Mouse (Mus musculus): Measurements from ENCODE around the gene Efcab7. TPM values are rescaled to one million over a fixed set of nuclear protein-coding genes. Genes with fewer than 3 reads are reported as not detected.

Gene Efcab7
- total RNA-seq (2014; rRNA removed) (9.8 and 112 TPM in 2 replicates), polyA plus RNA-seq (2015; fragmentation: Nextera tagmentation; extraction: Ambion mirVana) (9.2 and 10.3 TPM in 2 replicates)

DNA sequence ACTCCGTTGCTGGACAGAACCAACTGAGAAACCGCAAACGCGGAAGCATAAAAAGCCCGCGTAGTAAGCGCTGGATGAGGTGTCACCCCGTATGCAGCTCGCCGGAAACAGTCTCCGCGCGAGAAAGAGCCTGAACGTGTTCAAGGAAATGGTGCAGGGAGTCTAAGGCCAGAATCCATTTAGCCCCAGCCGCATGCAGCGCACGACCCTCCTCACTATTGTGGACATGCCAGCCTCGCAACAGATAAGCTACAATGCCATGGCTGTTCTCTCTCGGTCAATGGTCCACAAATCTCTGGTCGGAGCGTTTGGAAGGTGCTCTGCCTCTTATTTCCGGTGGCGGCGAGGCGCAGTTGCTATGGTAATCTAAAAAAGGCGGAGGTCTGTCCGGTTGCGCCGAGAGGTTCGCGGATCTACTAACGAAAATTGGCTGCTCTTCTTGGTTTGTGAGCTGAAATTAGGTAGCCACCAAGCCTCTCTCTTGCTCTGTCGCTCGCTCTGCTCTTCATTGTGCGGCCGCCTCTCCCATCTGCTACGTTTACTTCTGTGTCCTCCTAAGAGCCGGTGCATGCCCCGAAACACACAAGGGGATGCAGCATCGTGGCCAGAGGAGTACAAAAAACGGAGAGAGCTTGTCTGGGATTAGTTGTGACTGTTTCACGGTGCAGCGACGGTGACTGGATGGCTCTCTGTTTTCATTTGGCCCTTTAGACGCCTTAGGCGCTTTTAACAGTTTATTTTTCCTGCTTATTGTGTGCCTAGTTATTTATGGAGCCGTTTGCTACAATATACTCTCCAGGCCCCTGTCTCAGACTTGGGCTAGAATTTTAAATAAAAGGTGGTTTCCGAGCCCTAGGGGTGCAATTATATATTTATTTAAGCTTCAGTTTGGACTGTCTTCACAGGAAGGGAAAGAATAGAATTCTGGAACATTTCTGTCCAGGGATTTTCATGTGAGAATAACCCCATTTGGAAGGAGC, at the start of gene Efcab7:
Gene Efcab7 (plus strand): TSS at position 105 of the 980 bp plus-strand sequence.
- ATAC-seq (peak; percentile 94), DNase-seq (ENCODE audit: low spot score) (peak; percentile 94)
- under 1% methylated on average over 48 of the region's 48 CpGs for WGBS
- peaks cover 4% of the 10 kb centered on the region; the same call in 1 of the 2 replicates for H3K4me1 ChIP-seq (ENCODE audit: insufficient read depth, low read length)
- no peak for TF ChIP-seq CTCF (IDR thresholded peaks at IDR 0.05; ENCODE audit: low read depth)
- peak within 1 kb of the TSS; percentile 81 for H3K4me3 ChIP-seq (ENCODE audit: low read length)
- no peaks in the 10 kb centered on the region for H3K36me3 ChIP-seq (ENCODE audit: insufficient read depth, low read length)
- peak within 1 kb of the TSS; percentile 75 for H3K9ac ChIP-seq (replicated peaks; ENCODE audit: low read length)
- no peaks in the 10 kb centered on the region for H3K27me3 ChIP-seq (ENCODE audit: insufficient read depth, low read length)
- peak within 1 kb of the TSS; percentile 98 for H3K27ac ChIP-seq
- no peaks in the 10 kb centered on the region for H3K9me3 ChIP-seq (ENCODE audit: low read length)
- peak within 1 kb of the TSS; percentile 85 for H3K4me2 ChIP-seq (ENCODE audit: low read depth, low read length)

DNA sequence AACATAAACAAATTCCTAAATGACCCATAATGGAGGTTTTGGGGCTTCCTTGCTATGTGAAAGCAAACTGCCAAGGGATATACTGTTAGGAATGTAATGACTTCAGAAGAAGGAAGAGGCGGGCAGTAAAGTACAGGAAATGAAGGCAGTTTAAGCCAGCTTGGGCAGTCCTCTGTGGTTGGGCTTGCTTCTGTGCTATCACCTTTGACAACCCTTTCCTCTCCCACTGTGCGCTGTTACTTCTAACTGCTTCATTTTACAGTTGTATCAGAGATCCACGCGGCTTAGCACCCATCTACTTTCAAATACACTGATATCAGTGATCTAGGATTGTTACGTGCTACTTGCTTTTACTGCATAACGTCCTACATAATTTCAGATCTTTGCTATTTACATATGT, 36.6 kb upstream of the Efcab7 start:
- H3K27me3 ChIP-seq (ENCODE audit: insufficient read depth, low read length), result no peaks in the 10 kb centered on the region
- no peaks in the 10 kb centered on the region for H3K9me3 ChIP-seq (ENCODE audit: low read length)
- no peak for TF ChIP-seq CTCF (IDR thresholded peaks at IDR 0.05; ENCODE audit: low read depth)
- DNase-seq (ENCODE audit: low spot score), result no peak
- H3K36me3 ChIP-seq (ENCODE audit: insufficient read depth, low read length), result no peaks in the 10 kb centered on the region
- H3K4me1 ChIP-seq (ENCODE audit: insufficient read depth, low read length), result no peaks in the 10 kb centered on the region
- H3K4me3 ChIP-seq (ENCODE audit: low read length), result no peak overlapping the region
- no peak for ATAC-seq
- no peak overlapping the region for H3K9ac ChIP-seq (replicated peaks; ENCODE audit: low read length)
- no peak overlapping the region for H3K4me2 ChIP-seq (ENCODE audit: low read depth, low read length)
- H3K27ac ChIP-seq, result no peak overlapping the region
- WGBS, result 93% methylated on average over 6 of the region's 6 CpGs

DNA sequence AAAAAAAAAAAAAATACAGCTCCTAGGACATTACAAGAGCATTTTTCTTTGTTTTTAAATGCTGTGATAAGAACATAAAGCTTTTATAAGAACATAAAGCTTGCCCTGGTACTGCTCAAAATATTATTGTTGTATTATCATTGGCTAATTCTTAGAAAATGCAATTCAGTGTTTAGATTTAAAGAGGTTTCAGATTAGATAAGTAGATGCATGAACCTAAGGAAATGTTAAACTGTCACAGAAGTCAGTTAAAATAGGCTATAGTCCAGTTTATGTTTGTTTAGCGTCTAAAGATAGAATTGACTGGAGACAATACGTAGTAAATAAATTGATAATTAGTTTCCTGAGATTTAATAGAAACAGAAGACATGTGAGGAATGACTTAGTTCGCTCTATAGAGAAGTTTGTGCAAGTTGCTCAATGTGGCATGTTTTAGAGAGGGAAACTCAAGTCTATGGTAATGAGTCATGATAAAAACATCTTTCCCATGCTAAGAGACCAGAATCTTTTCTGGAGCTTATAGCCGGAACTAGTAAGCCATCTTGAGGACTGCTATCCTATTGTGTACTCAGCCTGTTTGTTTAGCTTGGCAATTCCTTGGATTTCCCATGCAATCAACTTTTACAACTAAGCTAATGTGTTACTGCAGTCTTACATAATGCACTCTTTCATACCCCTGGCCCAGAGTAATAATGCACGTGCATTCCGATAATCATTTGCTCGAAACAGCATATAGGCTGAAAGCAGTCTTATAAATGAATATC, 12.1 kb upstream of the Efcab7 start:
- no peaks in the 10 kb centered on the region for H3K27me3 ChIP-seq (ENCODE audit: insufficient read depth, low read length)
- H3K27ac ChIP-seq, result no peak overlapping the region
- DNase-seq (ENCODE audit: low spot score), result no peak
- no peak overlapping the region for H3K4me3 ChIP-seq (ENCODE audit: low read length)
- H3K4me2 ChIP-seq (ENCODE audit: low read depth, low read length), result no peak overlapping the region
- no peak for TF ChIP-seq CTCF (IDR thresholded peaks at IDR 0.05; ENCODE audit: low read depth)
- H3K9me3 ChIP-seq (ENCODE audit: low read length), result no peaks in the 10 kb centered on the region
- H3K9ac ChIP-seq (replicated peaks; ENCODE audit: low read length), result no peak overlapping the region
- no peaks in the 10 kb centered on the region for H3K4me1 ChIP-seq (ENCODE audit: insufficient read depth, low read length)
- 89% methylated on average over 7 of the region's 7 CpGs for WGBS
- ATAC-seq, result no peak
- no peaks in the 10 kb centered on the region for H3K36me3 ChIP-seq (ENCODE audit: insufficient read depth, low read length)

DNA sequence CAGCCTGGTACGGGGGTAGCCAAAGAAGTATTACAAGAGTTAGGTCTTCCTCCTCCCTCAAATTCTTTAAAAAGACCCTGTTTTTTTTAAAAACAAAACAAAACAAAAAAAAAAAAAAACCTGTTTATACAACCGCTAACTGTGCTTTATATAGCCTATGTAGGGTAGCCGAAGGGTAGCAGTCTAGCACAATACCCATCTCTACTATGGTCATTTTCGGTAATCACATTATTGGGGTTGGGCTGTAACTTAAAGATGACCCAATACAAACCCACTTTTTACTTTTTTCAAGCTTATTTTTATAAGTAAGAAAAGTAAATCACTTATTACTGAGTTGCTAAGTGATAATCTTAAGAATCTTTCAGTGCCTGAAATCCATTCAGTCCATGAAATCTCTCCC, 661 bp upstream of the Efcab7 start:
- Histone ChIP-seq H3K9ac (replicated peaks; ENCODE audit: low read length) (peak overlapping the region; percentile 75; the same call in 1 of the 2 replicates), H3K36me3 (ENCODE audit: insufficient read depth, low read length) (no peaks in the 10 kb centered on the region), H3K4me3 (ENCODE audit: low read length) (peak overlapping the region; percentile 81), H3K27me3 (ENCODE audit: insufficient read depth, low read length) (no peaks in the 10 kb centered on the region), H3K27ac (no peak overlapping the region), H3K4me2 (ENCODE audit: low read depth, low read length) (peak overlapping the region; percentile 85), H3K4me1 (ENCODE audit: insufficient read depth, low read length) (peaks cover 4% of the 10 kb centered on the region; the same call in 1 of the 2 replicates), H3K9me3 (ENCODE audit: low read length) (no peaks in the 10 kb centered on the region)
- ATAC-seq (no peak), DNase-seq (ENCODE audit: low spot score) (no peak)
- no peak for TF ChIP-seq CTCF (IDR thresholded peaks at IDR 0.05; ENCODE audit: low read depth)
- 45% methylated on average over 4 of the region's 4 CpGs for WGBS

DNA sequence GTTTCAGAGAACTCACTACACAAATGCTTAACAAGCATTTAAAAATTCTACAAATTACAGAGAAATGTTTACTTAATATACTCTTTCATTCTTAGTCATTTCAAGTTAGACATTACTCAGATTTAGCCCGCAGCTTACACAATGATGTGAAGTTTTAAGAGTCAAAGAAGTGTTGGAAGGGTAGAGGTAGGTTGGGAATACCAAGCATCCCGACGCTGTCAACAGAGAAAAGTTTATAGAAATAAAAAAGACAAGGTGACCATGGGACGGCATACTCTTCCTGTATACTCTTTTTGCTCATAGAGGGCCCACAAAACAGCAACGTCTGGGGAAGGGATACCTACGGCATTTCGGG, 282 bp upstream of the Efcab7 start:
- TF ChIP-seq CTCF (IDR thresholded peaks at IDR 0.05; ENCODE audit: low read depth), result no peak
- H3K36me3 ChIP-seq (ENCODE audit: insufficient read depth, low read length), result no peaks in the 10 kb centered on the region
- H3K27ac ChIP-seq, result peak overlapping the region; percentile 98; the same call in 1 of the 2 replicates
- H3K4me2 ChIP-seq (ENCODE audit: low read depth, low read length), result peak overlapping the region; percentile 85
- 1% methylated on average over 7 of the region's 7 CpGs for WGBS
- DNase-seq (ENCODE audit: low spot score) (no peak), ATAC-seq (no peak; the same call in 1 of the 2 replicates)
- no peaks in the 10 kb centered on the region for H3K27me3 ChIP-seq (ENCODE audit: insufficient read depth, low read length)
- H3K9me3 ChIP-seq (ENCODE audit: low read length), result no peaks in the 10 kb centered on the region
- H3K4me3 ChIP-seq (ENCODE audit: low read length), result peak overlapping the region; percentile 81
- H3K4me1 ChIP-seq (ENCODE audit: insufficient read depth, low read length), result peaks cover 4% of the 10 kb centered on the region; the same call in 1 of the 2 replicates
- H3K9ac ChIP-seq (replicated peaks; ENCODE audit: low read length), result peak overlapping the region; percentile 75

DNA sequence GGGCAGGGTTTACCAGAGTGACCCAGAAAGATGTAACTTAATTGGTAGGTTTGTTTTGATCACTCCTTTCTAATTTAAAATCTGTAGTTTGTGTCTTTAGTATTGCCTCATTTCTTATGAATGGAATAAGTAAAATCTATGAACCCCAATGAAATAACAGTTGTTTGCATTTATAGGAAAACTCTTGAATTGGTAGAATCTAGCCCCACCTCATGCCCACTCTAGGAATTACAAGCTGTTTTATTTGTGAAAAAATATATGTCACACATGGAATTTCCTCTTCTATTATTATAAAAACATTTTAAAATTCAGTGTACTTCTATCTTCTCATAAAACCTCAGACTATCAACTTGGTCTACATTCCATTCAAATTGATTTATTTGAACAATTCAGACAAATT, 52.9 kb downstream of the Efcab7 start:
- Histone ChIP-seq H3K9me3 (ENCODE audit: low read length) (no peaks in the 10 kb centered on the region), H3K4me3 (ENCODE audit: low read length) (no peak overlapping the region), H3K27ac (no peak overlapping the region), H3K9ac (replicated peaks; ENCODE audit: low read length) (no peak overlapping the region), H3K4me1 (ENCODE audit: insufficient read depth, low read length) (no peaks in the 10 kb centered on the region), H3K36me3 (ENCODE audit: insufficient read depth, low read length) (no peaks in the 10 kb centered on the region), H3K27me3 (ENCODE audit: insufficient read depth, low read length) (no peaks in the 10 kb centered on the region), H3K4me2 (ENCODE audit: low read depth, low read length) (no peak overlapping the region)
- peak; percentile 68 for TF ChIP-seq CTCF (IDR thresholded peaks at IDR 0.05; ENCODE audit: low read depth)
- DNase-seq (ENCODE audit: low spot score), result peak; percentile 62
- ATAC-seq, result no peak

Data from hindbrain, postnatal 0 days (tissue).